Mouse (Mus musculus): ENCODE data around the gene Kcnj15. TPM values are rescaled to one million over a fixed set of nuclear protein-coding genes. Genes with fewer than 3 reads are reported as not detected.

Kcnj15 gene
- polyA plus RNA-seq, 1 experiment from 2014 or later = 0.11 TPM

DNA sequence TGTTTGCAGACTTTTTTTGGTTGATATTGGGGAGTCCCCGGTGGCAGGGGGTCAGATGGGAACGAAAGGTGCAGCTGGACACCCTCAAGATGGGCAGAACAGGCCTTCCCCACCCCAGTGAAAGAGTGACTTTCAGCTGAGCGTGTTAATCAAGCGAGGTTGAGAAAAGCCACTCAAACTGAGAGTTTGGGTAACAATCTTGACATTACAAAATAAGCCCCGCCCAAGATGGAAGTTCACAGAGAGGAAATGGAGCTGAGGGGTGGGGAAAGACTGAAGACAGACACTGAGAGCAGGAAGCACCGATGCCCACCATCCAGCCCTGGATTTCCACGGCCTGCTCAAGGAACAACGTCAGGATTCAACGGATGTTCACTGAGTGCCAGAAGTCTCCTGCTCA is 91.2 kb downstream of the Kcnj15 start:
- no peak overlapping the region for H3K9ac ChIP-seq (ENCODE audit: low read depth, low read length)
- no peak overlapping the region for H3K4me2 ChIP-seq (ENCODE audit: low read length)
- H3K27ac ChIP-seq (ENCODE audit: low read depth, low read length) = no peak overlapping the region
- H3K9me3 ChIP-seq (ENCODE audit: control insufficient read depth, low read length) = no peaks in the 10 kb centered on the region
- H3K36me3 ChIP-seq (ENCODE audit: control insufficient read depth, insufficient read depth, low read length) = no peaks in the 10 kb centered on the region
- 92% methylated on average over 9 of the region's 9 CpGs for WGBS
- H3K4me1 ChIP-seq (ENCODE audit: control insufficient read depth, insufficient read depth, low read depth, low read length) = no peaks in the 10 kb centered on the region
- H3K4me3 ChIP-seq (ENCODE audit: low read length) = no peak overlapping the region
- no peaks in the 10 kb centered on the region for H3K27me3 ChIP-seq (replicated peaks; ENCODE audit: control insufficient read depth, insufficient read depth, low read length)
- no peak for ATAC-seq

DNA sequence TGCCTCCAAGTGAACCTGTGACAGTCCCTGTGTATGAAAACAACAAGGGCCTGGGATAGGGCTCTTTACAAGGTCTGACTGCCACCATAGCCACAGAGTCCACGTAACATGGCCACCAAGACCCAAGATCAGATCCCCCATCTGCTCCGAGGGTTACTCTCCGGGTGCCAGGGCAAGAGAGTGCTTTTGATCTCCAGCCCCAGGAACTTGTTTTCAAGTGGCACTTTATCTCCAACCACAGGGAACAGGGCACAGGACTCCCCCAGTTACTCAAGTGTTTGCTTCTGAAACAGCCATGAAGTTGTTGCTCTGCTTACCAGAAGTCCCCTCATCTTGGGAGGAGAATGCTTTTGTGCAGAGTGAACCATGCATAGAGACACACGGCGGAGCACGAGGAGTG is 92.0 kb downstream of the Kcnj15 start:
- H3K9me3 ChIP-seq (ENCODE audit: control insufficient read depth, low read length) = no peaks in the 10 kb centered on the region
- no peaks in the 10 kb centered on the region for H3K36me3 ChIP-seq (ENCODE audit: control insufficient read depth, insufficient read depth, low read length)
- no peak overlapping the region for H3K9ac ChIP-seq (ENCODE audit: low read depth, low read length)
- no peaks in the 10 kb centered on the region for H3K27me3 ChIP-seq (replicated peaks; ENCODE audit: control insufficient read depth, insufficient read depth, low read length)
- no peaks in the 10 kb centered on the region for H3K4me1 ChIP-seq (ENCODE audit: control insufficient read depth, insufficient read depth, low read depth, low read length)
- H3K4me2 ChIP-seq (ENCODE audit: low read length) = no peak overlapping the region
- H3K27ac ChIP-seq (ENCODE audit: low read depth, low read length) = no peak overlapping the region
- WGBS = 86% methylated on average over 6 of the region's 6 CpGs
- ATAC-seq = no peak
- no peak overlapping the region for H3K4me3 ChIP-seq (ENCODE audit: low read length)

DNA sequence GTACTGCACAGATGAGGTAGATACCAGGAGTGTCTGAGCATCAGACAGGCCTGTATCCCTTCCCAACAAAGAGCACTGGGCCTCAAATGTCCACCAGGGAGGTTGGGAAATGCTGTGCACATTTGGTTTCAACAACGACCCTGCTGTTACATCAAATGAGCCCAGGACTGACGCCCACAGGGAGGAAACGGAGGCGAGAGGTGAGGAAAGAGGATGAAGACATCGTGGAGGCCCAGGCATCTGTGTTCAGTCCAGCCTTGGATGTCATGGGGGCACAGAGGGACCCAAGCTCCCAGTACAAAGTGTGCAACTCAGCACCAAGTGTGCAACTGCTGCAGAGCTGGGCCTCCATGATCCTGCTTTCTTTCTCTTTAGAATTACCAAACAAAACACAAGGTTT is 92.4 kb downstream of the Kcnj15 start:
- ATAC-seq = no peak
- Histone ChIP-seq H3K4me3 (ENCODE audit: low read length) (no peak overlapping the region), H3K36me3 (ENCODE audit: control insufficient read depth, insufficient read depth, low read length) (no peaks in the 10 kb centered on the region), H3K4me2 (ENCODE audit: low read length) (no peak overlapping the region), H3K9me3 (ENCODE audit: control insufficient read depth, low read length) (no peaks in the 10 kb centered on the region), H3K4me1 (ENCODE audit: control insufficient read depth, insufficient read depth, low read depth, low read length) (no peaks in the 10 kb centered on the region), H3K27me3 (replicated peaks; ENCODE audit: control insufficient read depth, insufficient read depth, low read length) (no peaks in the 10 kb centered on the region), H3K27ac (ENCODE audit: low read depth, low read length) (no peak overlapping the region), H3K9ac (ENCODE audit: low read depth, low read length) (no peak overlapping the region)
- WGBS = 84% methylated on average over 5 of the region's 5 CpGs

Data from hindbrain, embryonic 16.5 days (tissue).